Mouse (Mus musculus) stomach, embryonic 14.5 days (tissue): ENCODE results near the gene Prss16. TPM values are rescaled to one million over a fixed set of nuclear protein-coding genes. Genes with fewer than 3 reads are reported as not detected.

ENCODE experiments used
- ATAC-seq: fragments of 200-750 bp; cut with Nextera tagmentation; 2 replicates; pipeline ENCODE4 v1.8.0; 2017; ENCODE audit warnings: low read depth, moderate TSS enrichment; ENCODE audit not compliant: insufficient number of reproducible peaks, insufficient read depth, low FRiP score
- H3K27ac ChIP-seq: fragments of 300-500 bp; sonication (generic); 2 replicates; pipeline ENCODE4 v1.5.1; 2014; ENCODE audit warnings: mild to moderate bottlenecking, low read length, moderate library complexity, mixed read lengths
- H3K27me3 ChIP-seq: fragments of 300-500 bp; sonication (generic); 2 replicates; pipeline ENCODE4 v1.6.1; 2014; ENCODE audit warnings: low read length, control low read depth, mixed read lengths; ENCODE audit not compliant: control insufficient read depth, insufficient read depth
- H3K36me3 ChIP-seq: fragments of 300-500 bp; sonication (generic); 2 replicates; pipeline ENCODE4 v1.6.1; 2014; ENCODE audit warnings: mild to moderate bottlenecking, control low read depth, low read length, moderate library complexity, mixed read lengths; ENCODE audit not compliant: control insufficient read depth, insufficient read depth
- H3K4me1 ChIP-seq: fragments of 300-500 bp; sonication (generic); 2 replicates; pipeline ENCODE4 v1.6.1; 2014; ENCODE audit warnings: low read length, control low read depth, mixed read lengths; ENCODE audit not compliant: control insufficient read depth, insufficient read depth
- H3K4me2 ChIP-seq: fragments of 300-500 bp; sonication (generic); replicated peaks from 2 replicates; pipeline ENCODE4 v1.6.1; 2014; ENCODE audit warnings: low read depth, low read length, control low read depth
- H3K4me3 ChIP-seq: fragments of 300-500 bp; sonication (generic); 2 replicates; pipeline ENCODE4 v1.5.1; 2014; ENCODE audit warnings: low read depth, low read length, control low read depth
- H3K9ac ChIP-seq: fragments of 300-500 bp; sonication (generic); replicated peaks from 2 replicates; pipeline ENCODE4 v1.6.1; 2014; ENCODE audit warnings: low read depth, mild to moderate bottlenecking, control low read depth, low read length, moderate library complexity, mixed read lengths
- H3K9me3 ChIP-seq: fragments of 300-500 bp; sonication (generic); 2 replicates; pipeline ENCODE4 v1.6.1; 2016; ENCODE audit warnings: low read depth, low read length, control low read depth; ENCODE audit not compliant: control insufficient read depth
- WGBS: fragments of 180-500 bp; shearing (Covaris S2); extraction: QIAGEN DNeasy Blood & Tissue Kit; methylation state at CpG from one replicate; pipeline ENCODE4 v1.1.7; 2014; 5-methylcytosine and 5-hydroxymethylcytosine counted together
- polyA plus RNA-seq: library from polyadenylated mRNA; unstranded; fragments of >200 nt; fragmentation: Nextera tagmentation; extraction: Ambion mirVana; gene quantifications from 2 replicates; pipeline ENCODE4 v1.2.1, GENCODE M21; 2014

Gene Prss16
- polyA plus RNA-seq, 1 experiment from 2014 or later = 0.75 TPM

GRCm38 (mm10) chr13:22005605-22006333, 3.8 kb downstream of the Prss16 start:
- H3K27me3 ChIP-seq = peaks cover 67% of the 10 kb centered on the region
- H3K27ac ChIP-seq = no peak overlapping the region
- no peaks in the 10 kb centered on the region for H3K36me3 ChIP-seq
- peaks cover 4% of the 10 kb centered on the region; the same call in 1 of the 2 replicates for H3K4me1 ChIP-seq
- H3K9me3 ChIP-seq = no peaks in the 10 kb centered on the region
- WGBS = under 1% methylated on average over 45 of the region's 45 CpGs
- H3K4me3 ChIP-seq = peak overlapping the region; percentile 45
- H3K9ac ChIP-seq = peak overlapping the region; percentile 37; the same call in 1 of the 2 replicates
- peak overlapping the region; percentile 87 for H3K4me2 ChIP-seq
- ATAC-seq = peak; percentile 92

DNA sequence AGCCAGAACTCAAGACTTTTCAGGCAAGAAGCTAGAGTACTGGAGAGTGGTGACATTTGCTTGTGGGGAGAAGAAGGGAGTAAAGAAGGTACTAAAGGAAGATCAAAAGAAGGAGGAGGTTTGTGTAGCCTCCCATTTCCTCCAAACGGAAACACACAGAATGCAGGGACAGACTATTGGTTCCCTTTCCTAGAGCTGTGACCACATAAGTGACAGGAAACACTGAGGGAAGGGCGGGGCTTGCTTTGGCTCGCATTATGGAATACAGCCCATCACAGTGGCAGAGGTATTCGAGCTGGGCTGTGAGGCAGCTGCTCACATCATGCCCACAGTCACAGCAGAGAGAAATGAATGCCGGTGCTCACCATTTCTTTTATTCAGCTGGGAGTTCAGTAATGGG, 7.7 kb downstream of the Prss16 start:
- no peak overlapping the region for H3K4me3 ChIP-seq
- no peak for ATAC-seq
- H3K4me1 ChIP-seq = peaks cover 4% of the 10 kb centered on the region; the same call in 1 of the 2 replicates
- no peaks in the 10 kb centered on the region for H3K36me3 ChIP-seq
- peaks cover 77% of the 10 kb centered on the region for H3K27me3 ChIP-seq
- H3K27ac ChIP-seq = no peak overlapping the region
- H3K9ac ChIP-seq = no peak overlapping the region
- 24% methylated on average over 5 of the region's 5 CpGs for WGBS
- H3K4me2 ChIP-seq = no peak overlapping the region
- no peaks in the 10 kb centered on the region for H3K9me3 ChIP-seq

- no peak overlapping the region for H3K9ac ChIP-seq
- WGBS = 67% methylated on average over 2 of the region's 2 CpGs
- no peak overlapping the region for H3K27ac ChIP-seq
- H3K9me3 ChIP-seq = no peaks in the 10 kb centered on the region
- 0 out of 2 replicates have a peak, but pooled peaks cover under 1% of the 10 kb centered on the region for H3K4me1 ChIP-seq
- H3K4me3 ChIP-seq = no peak overlapping the region
- no peak for ATAC-seq
- peaks cover 73% of the 10 kb centered on the region for H3K27me3 ChIP-seq
- H3K4me2 ChIP-seq = no peak overlapping the region
- H3K36me3 ChIP-seq = no peaks in the 10 kb centered on the region
Measured at GRCm38 (mm10) chr13:22001346-22001745, 8.2 kb downstream of the Prss16 start.

DNA sequence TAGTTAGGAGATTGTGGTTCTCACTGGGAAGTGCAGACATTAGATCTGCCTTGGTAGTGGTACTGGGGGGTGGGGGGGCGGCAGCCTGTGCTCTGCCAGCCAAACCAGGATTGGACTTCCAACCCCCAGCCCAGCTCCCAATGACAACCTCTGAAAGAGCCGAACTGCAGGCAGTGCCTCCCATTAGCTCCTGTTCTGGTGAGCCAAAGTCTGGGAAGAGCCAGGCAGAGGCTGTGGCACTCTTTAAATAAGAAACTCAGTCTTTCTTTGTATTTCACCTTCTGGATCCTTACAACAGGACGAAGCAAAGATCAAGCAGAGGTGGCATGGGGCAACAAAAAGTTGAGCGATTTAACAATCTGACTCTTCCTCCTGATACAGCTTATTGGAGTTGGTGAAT, 10.4 kb downstream of the Prss16 start:
- 48% methylated on average over 4 of the region's 4 CpGs for WGBS
- Histone ChIP-seq H3K9me3 (no peaks in the 10 kb centered on the region), H3K27ac (no peak overlapping the region), H3K27me3 (peaks cover 61% of the 10 kb centered on the region), H3K4me2 (no peak overlapping the region), H3K36me3 (no peaks in the 10 kb centered on the region), H3K9ac (no peak overlapping the region), H3K4me1 (0 out of 2 replicates have a peak, but pooled peaks cover 3% of the 10 kb centered on the region), H3K4me3 (no peak overlapping the region)
- ATAC-seq = no peak

- H3K4me2 ChIP-seq = no peak overlapping the region
- 31% methylated on average over 3 of the region's 3 CpGs for WGBS
- H3K4me3 ChIP-seq = no peak overlapping the region
- no peak overlapping the region for H3K27ac ChIP-seq
- H3K9me3 ChIP-seq = no peaks in the 10 kb centered on the region
- H3K27me3 ChIP-seq = peaks cover 58% of the 10 kb centered on the region
- H3K4me1 ChIP-seq = 0 out of 2 replicates have a peak, but pooled peaks cover 3% of the 10 kb centered on the region
- ATAC-seq = no peak
- H3K36me3 ChIP-seq = no peaks in the 10 kb centered on the region
- H3K9ac ChIP-seq = no peak overlapping the region
Measured at GRCm38 (mm10) chr13:21998412-21998811, 11.1 kb downstream of the Prss16 start.

- H3K4me3 ChIP-seq = no peak overlapping the region
- H3K9me3 ChIP-seq = no peaks in the 10 kb centered on the region
- no peak overlapping the region for H3K27ac ChIP-seq
- 0 out of 2 replicates have a peak, but pooled peaks cover 3% of the 10 kb centered on the region for H3K4me1 ChIP-seq
- peaks cover 54% of the 10 kb centered on the region for H3K27me3 ChIP-seq
- no peak for ATAC-seq
- no peaks in the 10 kb centered on the region for H3K36me3 ChIP-seq
- H3K9ac ChIP-seq = no peak overlapping the region
- H3K4me2 ChIP-seq = no peak overlapping the region
- 6% methylated on average over 4 of the region's 4 CpGs for WGBS
Measured at GRCm38 (mm10) chr13:21997821-21998220, 11.7 kb downstream of the Prss16 start.

DNA sequence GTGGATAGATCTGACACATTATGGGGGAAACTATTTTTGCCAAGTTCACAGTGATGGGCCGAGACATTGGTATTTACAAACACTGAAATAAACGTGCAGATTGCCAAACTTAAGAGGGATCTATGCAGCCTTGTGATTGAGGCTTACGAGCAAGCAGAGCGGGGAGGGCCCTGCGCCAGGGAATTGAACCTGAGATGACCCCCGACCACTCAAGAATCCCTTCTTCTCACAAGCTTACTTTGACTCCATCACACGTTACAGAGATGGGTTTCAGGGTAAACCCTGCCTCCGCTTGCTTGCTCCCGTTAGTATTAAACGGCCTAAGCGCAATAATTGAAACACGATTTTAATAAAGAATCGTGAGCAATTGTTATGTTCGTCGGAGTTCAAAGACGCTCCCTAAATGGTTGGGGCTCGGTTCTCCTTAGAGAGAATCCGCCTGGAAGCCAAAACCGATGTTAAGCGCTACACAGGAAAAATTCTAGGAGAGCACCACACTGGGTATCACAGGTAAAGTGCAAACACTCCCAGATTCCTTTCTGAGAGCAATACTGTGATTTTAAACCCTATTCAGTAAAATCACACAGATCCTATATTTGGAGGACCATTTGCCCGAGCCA, 12.2 kb downstream of the Prss16 start:
- H3K9ac ChIP-seq = no peak overlapping the region
- no peak overlapping the region for H3K27ac ChIP-seq
- peak overlapping the region; percentile 52 for H3K4me2 ChIP-seq
- H3K27me3 ChIP-seq = peaks cover 51% of the 10 kb centered on the region
- 0 out of 2 replicates have a peak, but pooled peaks cover 3% of the 10 kb centered on the region for H3K4me1 ChIP-seq
- H3K4me3 ChIP-seq = 0 out of 2 replicates have a peak overlapping the region, but pooled peaks have one; percentile 33
- ATAC-seq = no peak
- H3K36me3 ChIP-seq = no peaks in the 10 kb centered on the region
- H3K9me3 ChIP-seq = no peaks in the 10 kb centered on the region
- whole genome bisulfite sequencing = 1% methylated on average over 21 of the region's 21 CpGs

DNA sequence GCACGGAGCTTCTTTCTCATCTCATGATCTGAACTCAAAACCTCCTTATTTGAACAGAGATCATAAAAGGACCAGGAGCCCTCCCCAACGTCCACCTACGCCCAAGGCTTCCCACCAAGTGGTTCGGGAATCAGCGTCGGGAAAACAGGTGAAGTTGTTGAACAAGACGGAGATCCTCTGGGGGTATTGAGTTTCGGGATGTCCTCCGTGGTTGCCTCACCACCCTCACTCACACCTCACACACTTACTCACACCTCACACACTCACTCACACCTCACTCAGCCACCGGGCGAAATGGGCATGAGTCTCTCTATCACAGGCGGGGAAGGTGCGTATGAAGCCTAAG, 12.7 kb downstream of the Prss16 start:
- Histone ChIP-seq H3K4me1 (0 out of 2 replicates have a peak, but pooled peaks cover 3% of the 10 kb centered on the region), H3K27me3 (peaks cover 51% of the 10 kb centered on the region), H3K36me3 (no peaks in the 10 kb centered on the region), H3K9ac (no peak overlapping the region), H3K4me2 (peak overlapping the region; percentile 52), H3K9me3 (no peaks in the 10 kb centered on the region), H3K27ac (no peak overlapping the region), H3K4me3 (peak overlapping the region; percentile 33; the same call in 1 of the 2 replicates)
- WGBS = 2% methylated on average over 13 of the region's 13 CpGs
- no peak for ATAC-seq
